Mouse (Mus musculus) CH12.LX (cell line): ENCODE results near the gene Stx1a. TPM values are rescaled to one million over a fixed set of nuclear protein-coding genes. Genes with fewer than 3 reads are reported as not detected.

ENCODE experiments used
- DNase-seq: peaks from one replicate; pipeline ENCODE4 v3.0.0-alpha.2; 2013; ENCODE audit errors: extremely low read depth
- H3K27ac ChIP-seq: 2 replicates; pipeline ENCODE4 v1.5.1; 2012; ENCODE audit warnings: low read depth, mild to moderate bottlenecking, control low read depth, moderate library complexity; ENCODE audit not compliant: insufficient read depth
- H3K27me3 ChIP-seq: replicated peaks from 2 replicates; pipeline ENCODE3; 2012; ENCODE audit warnings: inconsistent platforms
- H3K36me3 ChIP-seq, 2 experiments: replicated peaks in 1 of 2; 2 replicates each; pipeline versions ENCODE3 to v1.6.1; 2012; ENCODE audit warnings: inconsistent platforms in 1 of 2, low read length in 1 of 2, mild to moderate bottlenecking in 1 of 2, mixed read lengths in 1 of 2, moderate library complexity in 1 of 2; ENCODE audit not compliant: control insufficient read depth in 1 of 2, insufficient read depth in 1 of 2
- H3K4me1 ChIP-seq, 2 experiments: 2 replicates each; pipeline ENCODE4 v1.6.1; 2012; ENCODE audit warnings: inconsistent platforms in 1 of 2, moderate library complexity in 1 of 2; ENCODE audit not compliant: insufficient read depth in 2 of 2, control insufficient read depth in 1 of 2
- H3K4me2 ChIP-seq: 2 replicates; pipeline ENCODE4 v1.6.1; 2012; ENCODE audit warnings: low read depth, mild to moderate bottlenecking, control low read depth; ENCODE audit not compliant: poor library complexity, insufficient read depth, severe bottlenecking
- H3K4me3 ChIP-seq, 3 experiments: fragments of 150-350 bp in 1 of 3; sonication (generic) in 1 of 3; replicated peaks in 1 of 3; 2 replicates each; pipeline versions ENCODE3 to v1.5.1; 2011 to 2012; ENCODE audit warnings: low read depth in 2 of 3, low read length in 2 of 3, mild to moderate bottlenecking in 2 of 3, moderate library complexity in 2 of 3, control low read depth in 1 of 3, improper control_type of control experiment in 1 of 3, inconsistent platforms in 1 of 3, mixed read lengths in 1 of 3; ENCODE audit not compliant: poor library complexity in 1 of 3
- H3K79me2 ChIP-seq: replicated peaks from 2 replicates; pipeline ENCODE4 v1.6.1; 2012; ENCODE audit warnings: mild to moderate bottlenecking, moderate library complexity; ENCODE audit not compliant: control insufficient read depth, poor library complexity, insufficient read depth, severe bottlenecking; ENCODE audit errors: extremely low read depth
- H3K9ac ChIP-seq: 2 replicates; pipeline ENCODE4 v1.6.1; 2012; ENCODE audit warnings: low read depth, mild to moderate bottlenecking, control low read depth, moderate library complexity; ENCODE audit not compliant: insufficient read depth
- H3K9me3 ChIP-seq: replicated peaks from 2 replicates; pipeline ENCODE3; 2012; ENCODE audit warnings: low read length, inconsistent platforms, mixed read lengths
- BHLHE40 ChIP-seq: IDR thresholded peaks from 2 replicates; pipeline ENCODE4 v1.6.1; 2011; ENCODE audit warnings: mild to moderate bottlenecking, low read depth, low read length, improper control_type of control experiment
- CHD1 ChIP-seq: IDR thresholded peaks from 2 replicates; pipeline ENCODE4 v1.6.1; 2012; ENCODE audit warnings: low read depth, low read length, improper control_type of control experiment, inconsistent platforms
- CHD2 ChIP-seq: IDR thresholded peaks from 2 replicates; pipeline ENCODE4 v1.6.1; 2011; ENCODE audit warnings: low read length, improper control_type of control experiment
- ELF1 ChIP-seq: IDR thresholded peaks from 2 replicates; pipeline ENCODE4 v1.6.1; 2014; ENCODE audit warnings: low read depth, mild to moderate bottlenecking, inconsistent platforms, low read length, improper control_type of control experiment
- EP300 ChIP-seq: IDR thresholded peaks from 2 replicates; pipeline ENCODE4 v1.6.1; 2011; ENCODE audit warnings: low read length, improper control_type of control experiment
- HCFC1 ChIP-seq: IDR thresholded peaks from 2 replicates; pipeline ENCODE4 v1.6.1; 2012; ENCODE audit warnings: low read depth, mild to moderate bottlenecking, inconsistent platforms, low read length, improper control_type of control experiment
- IRF4 ChIP-seq: IDR thresholded peaks from 2 replicates; pipeline ENCODE4 v1.6.1; 2014; ENCODE audit warnings: low read depth, mild to moderate bottlenecking, inconsistent platforms, low read length, improper control_type of control experiment
- JUND ChIP-seq: conservative IDR thresholded peaks from 2 replicates; pipeline ENCODE4 v1.6.1; 2011; ENCODE audit warnings: low read depth, low read length, improper control_type of control experiment
- MAX ChIP-seq: IDR thresholded peaks from 2 replicates; pipeline ENCODE4 v1.6.1; 2011; ENCODE audit warnings: low read length, improper control_type of control experiment
- MYC ChIP-seq: IDR thresholded peaks from 2 replicates; pipeline ENCODE4 v1.6.1; 2011; ENCODE audit warnings: low read depth, mild to moderate bottlenecking, improper control_type of control experiment, low read length
- NELFE ChIP-seq: IDR thresholded peaks from 2 replicates; pipeline ENCODE4 v1.6.1; 2011; ENCODE audit warnings: low read depth, low read length, improper control_type of control experiment
- RCOR1 ChIP-seq: conservative IDR thresholded peaks from 2 replicates; pipeline ENCODE4 v1.6.1; 2012; ENCODE audit warnings: low read depth, mild to moderate bottlenecking, inconsistent platforms, low read length, improper control_type of control experiment
- SMC3 ChIP-seq: IDR thresholded peaks from 2 replicates; pipeline ENCODE4 v1.6.1; 2011; ENCODE audit warnings: low read depth, low read length, improper control_type of control experiment
- TCF12 ChIP-seq: IDR thresholded peaks from 2 replicates; pipeline ENCODE4 v1.6.1; 2014; ENCODE audit warnings: low read depth, mild to moderate bottlenecking, inconsistent platforms, low read length, improper control_type of control experiment
- UBTF ChIP-seq: IDR thresholded peaks from 2 replicates; pipeline ENCODE4 v1.6.1; 2012; ENCODE audit warnings: low read depth, mild to moderate bottlenecking, inconsistent platforms, low read length, improper control_type of control experiment, moderate library complexity
- USF1 ChIP-seq: IDR thresholded peaks from 2 replicates; pipeline ENCODE4 v1.6.1; 2014; ENCODE audit warnings: low read depth, mild to moderate bottlenecking, inconsistent platforms, low read length, improper control_type of control experiment
- ZC3H11A ChIP-seq: IDR thresholded peaks from 2 replicates; pipeline ENCODE4 v1.6.1; 2012; ENCODE audit warnings: low read depth, mild to moderate bottlenecking, inconsistent platforms, low read length, improper control_type of control experiment
- ZKSCAN1 ChIP-seq: IDR thresholded peaks from 2 replicates; pipeline ENCODE4 v1.6.1; 2012; ENCODE audit warnings: low read depth, inconsistent platforms, low read length, improper control_type of control experiment, borderline replicate concordance
- ZMIZ1 ChIP-seq: IDR thresholded peaks from 2 replicates; pipeline ENCODE4 v1.6.1; 2012; ENCODE audit warnings: low read depth, mild to moderate bottlenecking, inconsistent platforms, low read length, improper control_type of control experiment
- ZNF384 ChIP-seq: IDR thresholded peaks from 2 replicates; pipeline ENCODE4 v1.6.1; 2012; ENCODE audit warnings: low read depth, low read length, improper control_type of control experiment, inconsistent platforms
- dilution Hi-C: fragments of 300-500 bp; cut with MboI; formaldehyde crosslinking; loops from 2 replicates; pipeline ENCODE4 v1.14.3; 2020; ENCODE audit warnings: low sequenced_read_pairs; ENCODE audit not compliant: extremely low pct_unique_long_range_greater_than_20kb, extremely low pct_ligation_motif_present
- in situ Hi-C: fragments of 300-500 bp; cut with MboI; formaldehyde crosslinking; loops from 3 replicates; pipeline ENCODE4 v1.14.3; 2019; ENCODE audit warnings: low sequenced_read_pairs, low pct_ligation_motif_present, low pct_unique_long_range_greater_than_20kb, mixed read lengths
- polyA plus RNA-seq: library from polyadenylated mRNA; unstranded; fragments of >175 nt; gene quantifications from 2 replicates; pipeline ENCODE4 v1.2.1, GENCODE M21; 2012; ENCODE audit warnings: low read depth; ENCODE audit not compliant: insufficient read length
- total RNA-seq, 2 experiments: library from RNA; depleted of rRNA; stranded (reverse); fragments of 300-350 nt in 1 of 2; fragments of >200 nt in 1 of 2; gene quantifications; 2 replicates each; pipeline ENCODE4 v1.2.3; 2012 to 2014

Gene Stx1a
- total and polyA plus RNA-seq, 3 experiments, result 1.1 to 3.0 (median 2.0) TPM

DNA sequence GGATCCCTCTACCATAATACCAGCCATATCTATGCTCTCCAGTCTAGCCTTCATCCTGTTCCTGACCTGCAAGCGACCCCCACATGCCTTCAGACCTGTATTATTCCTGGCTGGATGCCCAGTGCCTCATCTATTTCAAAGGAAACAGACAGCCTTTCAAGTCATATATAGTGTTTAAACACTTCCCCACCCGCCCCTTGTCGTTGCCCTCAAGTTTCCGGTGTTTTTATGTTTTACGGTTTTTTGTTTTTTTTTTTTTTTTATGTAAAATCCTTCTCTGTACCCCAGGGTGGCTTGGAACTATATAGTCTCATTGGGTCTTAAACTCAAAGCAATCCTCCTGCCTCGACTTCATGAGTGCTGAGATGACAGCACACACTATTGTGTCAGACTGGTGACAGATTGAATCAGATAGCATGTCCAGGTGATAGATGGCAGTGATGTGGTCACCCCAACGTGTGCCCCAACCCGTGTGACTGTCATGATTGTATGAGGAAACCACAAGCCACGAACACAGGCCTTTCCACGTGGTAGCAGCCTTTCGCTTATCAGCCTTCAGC lies 1.5 kb downstream of the Stx1a start:
- Histone ChIP-seq H3K27me3 (peaks cover 21% of the 10 kb centered on the region), H3K9ac (no peak overlapping the region), H3K4me2 (no peak overlapping the region), H3K4me1 (peaks cover 7 to 30% of the 10 kb centered on the region in 2 experiments; a peak in 3 of 4 replicates), H3K79me2 (no peaks in the 10 kb centered on the region), H3K9me3 (no peaks in the 10 kb centered on the region), H3K27ac (no peak overlapping the region; the same call in 1 of the 2 replicates), H3K4me3 (no peak overlapping the region), H3K36me3 (no peaks in the 10 kb centered on the region)
- in situ Hi-C loops, result loop anchor here (5.0 kb wide), 1 partner anchor 48 kb away; no protein-coding TSS in a partner anchor
- TF ChIP-seq MYC, result no peak
- peak; percentile 45; the same call in 1 of the 2 replicates for TF ChIP-seq BHLHE40
- no peak for DNase-seq
- dilution Hi-C loops, result no loop called here

DNA sequence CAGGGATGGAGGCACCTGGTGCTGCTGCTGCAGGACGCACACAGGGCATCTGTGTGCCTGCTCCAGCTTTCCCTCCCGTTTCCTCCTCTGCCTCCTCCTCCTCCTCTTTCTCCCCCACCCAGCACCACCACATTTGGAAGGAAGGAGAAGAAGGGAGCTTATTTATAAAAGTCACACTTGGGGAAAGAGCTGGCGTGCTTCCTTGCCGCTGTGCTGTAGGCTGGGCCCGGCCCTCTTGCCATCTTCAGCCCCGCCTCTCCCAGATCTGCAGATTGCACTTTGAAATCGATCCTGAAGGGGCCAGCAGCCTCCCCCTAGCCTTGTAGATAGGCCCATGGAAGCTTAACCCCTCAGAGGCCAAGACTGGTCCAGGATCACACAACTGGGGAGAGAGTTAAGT lies 2.6 kb downstream of the Stx1a start:
- Histone ChIP-seq H3K36me3 (no peaks in the 10 kb centered on the region), H3K79me2 (no peaks in the 10 kb centered on the region), H3K9ac (no peak overlapping the region), H3K27me3 (peaks cover 21% of the 10 kb centered on the region), H3K4me1 (peaks cover 7 to 30% of the 10 kb centered on the region in 2 experiments; a peak in 3 of 4 replicates), H3K9me3 (no peaks in the 10 kb centered on the region), H3K4me3 (no peak overlapping the region), H3K27ac (no peak overlapping the region), H3K4me2 (no peak overlapping the region)
- DNase-seq, result no peak
- dilution Hi-C loops, result no loop called here
- TF ChIP-seq NELFE (no peak), CHD1 (no peak), USF1 (no peak), ZKSCAN1 (no peak), ZNF384 (no peak), TCF12 (no peak), RCOR1 (no peak), SMC3 (no peak), ZMIZ1 (no peak), ELF1 (no peak), EP300 (no peak), IRF4 (no peak), HCFC1 (no peak), UBTF (no peak), ZC3H11A (no peak), CHD2 (no peak), JUND (no peak), MAX (no peak)
- in situ Hi-C loops, result no loop called here
